8 mouse cellular contexts compared by ENCODE assay signal in genomic region chr10:42697007-42697406, GRCm38 (mm10).
DNase-seq lines count a peak whose midpoint lies in the region; ATAC-seq and TF ChIP-seq lines count a peak whose summit lies in the region.

No protein-coding gene starts in this region.

- ATAC-seq in cerebellum, adult (ENCODE audit: insufficient number of reproducible peaks, low FRiP score, low TSS enrichment): 0 out of 2 replicates have a peak, but pooled peaks have one; percentile 61
- peak; percentile 23; the same call in 1 of the 2 replicates for ATAC-seq in kidney, embryonic 16.5 days (ENCODE audit: low FRiP score, low TSS enrichment)

- peak; percentile 79 for DNase-seq in CD4-positive helper T cell, adult 2 months (ENCODE audit: low read depth, low spot score)
- peak; percentile 58 for DNase-seq in MEL-GATA-1-ER (ENCODE audit: extremely low read depth, low read depth)
- DNase-seq in frontal cortex, adult 2 months (ENCODE audit: extremely low spot score in 1 of 2, low spot score in 1 of 2): peak; percentile 57 to 90
- peak; percentile 68 for DNase-seq in liver, adult 2 months (ENCODE audit: extremely low read depth, low read depth, low spot score)
- peak; percentile 85 for DNase-seq in retina, embryonic 14.5 days (ENCODE audit: low spot score)
- peak; percentile 43 for DNase-seq in urinary bladder, adult 2 months (ENCODE audit: low spot score)

- H3K27me3 ChIP-seq in kidney, embryonic 16.5 days (ENCODE audit: insufficient read depth, low read length): no peaks in the 10 kb centered on the region
- no peaks in the 10 kb centered on the region for H3K27me3 ChIP-seq in liver, adult 2 months (ENCODE audit: control insufficient read depth, insufficient read depth, low read length)

- H3K4me2 ChIP-seq in kidney, embryonic 16.5 days (replicated peaks; ENCODE audit: low read depth, low read length): 0 out of 2 replicates have a peak overlapping the region, but pooled peaks have one; percentile 16

- no peaks in the 10 kb centered on the region for H3K9me3 ChIP-seq in kidney, embryonic 16.5 days (ENCODE audit: low read length)

- 24% methylated on average over 8 of the region's 8 CpGs for WGBS in kidney, embryonic 16.5 days
- WGBS in liver, adult 2 months: 13% methylated on average over 8 of the region's 8 CpGs

- H3K9ac ChIP-seq in kidney, embryonic 16.5 days (replicated peaks; ENCODE audit: low read length): no peak overlapping the region
- no peak overlapping the region for H3K9ac ChIP-seq in liver, adult 2 months (ENCODE audit: low read depth, low read length)

- H3K36me3 ChIP-seq in kidney, embryonic 16.5 days (ENCODE audit: insufficient read depth, low read length): 0 out of 2 replicates have a peak, but pooled peaks cover 4% of the 10 kb centered on the region
- H3K36me3 ChIP-seq in liver, adult 2 months (ENCODE audit: control insufficient read depth, insufficient read depth, low read length): peaks cover 14% of the 10 kb centered on the region; the same call in 1 of the 2 replicates

- TF ChIP-seq CTCF in liver, adult 2 months (IDR thresholded peaks at IDR 0.05; ENCODE audit: low read depth, low read length): peak; percentile 82

- no peak for TF ChIP-seq POLR2A in liver, adult 2 months (IDR thresholded peaks at IDR 0.05; ENCODE audit: extremely low read depth, insufficient read depth, low read length)

- H3K27ac ChIP-seq in kidney, embryonic 16.5 days (ENCODE audit: low read length): 0 out of 2 replicates have a peak overlapping the region, but pooled peaks have one; percentile 13
- H3K27ac ChIP-seq in liver, adult 2 months (replicated peaks; ENCODE audit: insufficient read depth, low read depth, low read length): no peak overlapping the region

- peaks cover 4% of the 10 kb centered on the region for H3K4me1 ChIP-seq in kidney, embryonic 16.5 days (ENCODE audit: insufficient read depth, low read length)
- no peaks in the 10 kb centered on the region; the same call in 1 of the 2 replicates for H3K4me1 ChIP-seq in liver, adult 2 months (ENCODE audit: control insufficient read depth, insufficient read depth, low read length)

- no peaks in the 10 kb centered on the region for H3K79me2 ChIP-seq in liver, adult 2 months (ENCODE audit: control insufficient read depth, insufficient read depth, low read length)

- no peak overlapping the region for H3K4me3 ChIP-seq in kidney, embryonic 16.5 days (ENCODE audit: low read length)
- H3K4me3 ChIP-seq in liver, adult 2 months (ENCODE audit: insufficient read depth, low read depth, low read length): no peak overlapping the region
